Mouse (Mus musculus): Measurements from ENCODE around the gene Arf3. TPM values are rescaled to one million over a fixed set of nuclear protein-coding genes. Genes with fewer than 3 reads are reported as not detected.

Arf3 gene
- 37.4 and 41.1 TPM in 2 replicates for total RNA-seq (2012; rRNA removed)
- 100 to 1,000 TPM; 140 to 239 TPM for polyA plus RNA-seq (2012; ENCODE audit: insufficient read depth in 1 of 2, insufficient read length in 2 of 2, low read depth in 1 of 2, low replicate concordance in 2 of 2, missing spikeins in 1 of 2)

- Histone ChIP-seq H3K27me3 (ENCODE audit: control insufficient read depth in 1 of 2, insufficient read depth in 2 of 2, low read length in 2 of 2) (no peaks in the 10 kb centered on the region; a peak in 2 of 4 replicates), H3K79me2 (ENCODE audit: control insufficient read depth, insufficient read depth, low read length, poor library complexity) (peaks cover 29% of the 10 kb centered on the region), H3K9ac (ENCODE audit: control insufficient read depth, low read depth, low read length, poor library complexity, severe bottlenecking) (peak within 1 kb of the TSS; percentile 95), H3K36me3 (ENCODE audit: control insufficient read depth in 1 of 2, insufficient read depth in 2 of 2, low read length in 2 of 2) (peaks cover 0 to 9% of the 10 kb centered on the region in 2 experiments; a peak in 2 of 4 replicates), H3K27ac (ENCODE audit: control insufficient read depth, low read depth, low read length) (peak within 1 kb of the TSS; percentile 45), H3K9me3 (replicated peaks; ENCODE audit: insufficient read depth, low read length) (no peaks in the 10 kb centered on the region), H3K4me3 (ENCODE audit: control insufficient read depth in 1 of 2, insufficient read depth in 1 of 2, low read depth in 2 of 2, low read length in 2 of 2) (peak within 1 kb of the TSS; percentile 63 to 94), H3K4me1 (ENCODE audit: control insufficient read depth in 1 of 2, insufficient read depth in 2 of 2, low read length in 2 of 2) (peaks cover 3 to 18% of the 10 kb centered on the region in 2 experiments; a peak in 2 of 4 replicates)
- peak; percentile 98 for DNase-seq (ENCODE audit: low read depth, low spot score)
- TF ChIP-seq TCF12 (IDR thresholded peaks at IDR 0.05; ENCODE audit: low read depth, low read length) = peak; percentile 74
- no peak for TF ChIP-seq USF2 (IDR thresholded peaks at IDR 0.05; ENCODE audit: borderline replicate concordance in 1 of 2, insufficient read depth in 1 of 2, low read depth in 1 of 2, low read length in 2 of 2)
- TF ChIP-seq MEF2A (IDR thresholded peaks at IDR 0.05; ENCODE audit: extremely low read depth, insufficient replicate concordance, low read depth, low read length, poor library complexity, severe bottlenecking) = no peak
- TF ChIP-seq POLR2AphosphoS5 (IDR thresholded peaks at IDR 0.05; ENCODE audit: borderline replicate concordance, low read depth, low read length) = no peak
- no peak for TF ChIP-seq TAL1 (IDR thresholded peaks at IDR 0.05; ENCODE audit: low read length)
- TF ChIP-seq MYC (IDR thresholded peaks at IDR 0.05; ENCODE audit: low read depth, low read length) = no peak
- no peak for TF ChIP-seq GATA1 (IDR thresholded peaks at IDR 0.05; ENCODE audit: low read depth, low read length)
- no peak for TF ChIP-seq ZC3H11A (IDR thresholded peaks at IDR 0.05; ENCODE audit: low read depth, low read length)
- peak; percentile 86 for TF ChIP-seq POLR2AphosphoS2 (IDR thresholded peaks at IDR 0.05; ENCODE audit: low read length)
- TF ChIP-seq RCOR1 (IDR thresholded peaks at IDR 0.05; ENCODE audit: low read depth, low read length) = no peak
- TF ChIP-seq ELF1 (IDR thresholded peaks at IDR 0.05; ENCODE audit: low read depth, low read length) = peak; percentile 84
- peak; percentile 99 for TF ChIP-seq CHD2 (IDR thresholded peaks at IDR 0.05; ENCODE audit: low read length)
- peak; percentile 79; the same call in 1 of the 2 replicates for TF ChIP-seq TBP (IDR thresholded peaks at IDR 0.05; ENCODE audit: low read depth, low read length)
- peak; percentile 91 for TF ChIP-seq ZMIZ1 (IDR thresholded peaks at IDR 0.05; ENCODE audit: low read depth, low read length)
- TF ChIP-seq SMC3 (IDR thresholded peaks at IDR 0.05; ENCODE audit: low read depth, low read length) = no peak
- TF ChIP-seq POLR2A (IDR thresholded peaks at IDR 0.05; ENCODE audit: control insufficient read depth in 1 of 2, insufficient read depth in 1 of 2, low read depth in 1 of 2, low read length in 2 of 2, poor library complexity in 1 of 2) = peak; percentile 93 to 95
- no peak for TF ChIP-seq ZKSCAN1 (IDR thresholded peaks at IDR 0.05; ENCODE audit: low read depth, low read length)
- no peak for TF ChIP-seq ZNF384 (IDR thresholded peaks at IDR 0.05; ENCODE audit: low read depth, low read length)
- peak; percentile 83 for TF ChIP-seq MAZ (IDR thresholded peaks at IDR 0.05; ENCODE audit: low read depth, low read length)
- peak in 1 of 2 experiments; percentile 4; a peak in 1 of 4 replicates for TF ChIP-seq EP300 (IDR thresholded peaks at IDR 0.05; ENCODE audit: low read depth in 1 of 2, low read length in 2 of 2)
- TF ChIP-seq UBTF (IDR thresholded peaks at IDR 0.05; ENCODE audit: borderline replicate concordance, insufficient read depth, low read depth, low read length) = peak; percentile 91; the same call in 1 of the 2 replicates
- TF ChIP-seq MYB (IDR thresholded peaks at IDR 0.05; ENCODE audit: low read depth, low read length) = no peak
- 0 out of 2 replicates have a peak, but pooled peaks have one; percentile 6 for TF ChIP-seq ETS1 (IDR thresholded peaks at IDR 0.05; ENCODE audit: low read depth, low read length)
- TF ChIP-seq NRF1 (IDR thresholded peaks at IDR 0.05; ENCODE audit: insufficient read depth, low read depth, low read length, poor library complexity, severe bottlenecking) = peak; percentile 27; the same call in 1 of the 2 replicates
- TF ChIP-seq MAFK (IDR thresholded peaks at IDR 0.05; ENCODE audit: borderline replicate concordance, low read depth, low read length) = no peak
- no peak; the same call in 1 of the 2 replicates for TF ChIP-seq KAT2A (conservative IDR thresholded peaks at IDR 0.05; ENCODE audit: low read depth, low read length)
- no peak for TF ChIP-seq CHD1 (IDR thresholded peaks at IDR 0.05; ENCODE audit: low read depth, low read length)
- peak; percentile 91 for TF ChIP-seq MXI1 (IDR thresholded peaks at IDR 0.05; ENCODE audit: low read depth, low read length)
- TF ChIP-seq MAX (IDR thresholded peaks at IDR 0.05; ENCODE audit: low read length) = no peak; the same call in 1 of the 2 replicates
- no peak for TF ChIP-seq GABPA (IDR thresholded peaks at IDR 0.05; ENCODE audit: low read depth, low read length)
- TF ChIP-seq JUND (IDR thresholded peaks at IDR 0.05; ENCODE audit: low read depth, low read length) = no peak
- peak; percentile 87 for TF ChIP-seq HCFC1 (IDR thresholded peaks at IDR 0.05; ENCODE audit: low read depth, low read length)
- no peak for TF ChIP-seq RAD21 (IDR thresholded peaks at IDR 0.05; ENCODE audit: low read depth, low read length)
- TF ChIP-seq BHLHE40 (IDR thresholded peaks at IDR 0.05; ENCODE audit: borderline replicate concordance, low read depth, low read length) = no peak
Measured at GRCm38 (mm10) chr15:98762670-98763529, at the start of gene Arf3. TSS of gene Arf3 (minus strand) at chr15:98763214.

Measured in MEL (cell line).